Mouse (Mus musculus): ENCODE data around the gene Ltbp3.

- no peak for TF ChIP-seq CTCF (IDR thresholded peaks at IDR 0.05; ENCODE audit: borderline replicate concordance, insufficient read depth, low read length)
- TF ChIP-seq POLR2A (IDR thresholded peaks at IDR 0.05; ENCODE audit: low read depth, low read length), result peak; percentile 100
These were observed 61.5 kb downstream of the Ltbp3 start for GRCm38 (mm10) chr19:5802011-5802786.

Measured in embryonic fibroblast, embryonic 13.5 days (primary cell).